In genomic region chr16:92801567-92801966, GRCm38 (mm10) we compare ENCODE assay signal across 1 mouse cellular context.
A peak's percentile ranks its signal among the peaks of the same experiment; 100 is the strongest.
TF ChIP-seq lines count a peak whose summit lies in the region.

No protein-coding gene starts in this region.

TF ChIP-seq in MEL, 35 proteins besides CTCF, POLR2A, EP300 and RAD21 (continued from another document):
- TF ChIP-seq GATA1 (IDR thresholded peaks at IDR 0.05; ENCODE audit: low read depth, low read length) (peak; percentile 95), SIN3A (IDR thresholded peaks at IDR 0.05; ENCODE audit: low read length) (peak; percentile 93), NRF1 (IDR thresholded peaks at IDR 0.05; ENCODE audit: insufficient read depth, low read depth, low read length, poor library complexity, severe bottlenecking) (no peak), TBP (IDR thresholded peaks at IDR 0.05; ENCODE audit: low read depth, low read length) (peak; percentile 46; the same call in 1 of the 2 replicates), MAX (IDR thresholded peaks at IDR 0.05; ENCODE audit: low read length) (no peak), TAL1 (IDR thresholded peaks at IDR 0.05; ENCODE audit: low read length) (peak; percentile 99), USF2 (IDR thresholded peaks at IDR 0.05; ENCODE audit: borderline replicate concordance in 1 of 2, insufficient read depth in 1 of 2, low read depth in 1 of 2, low read length in 2 of 2) (no peak), CHD1 (IDR thresholded peaks at IDR 0.05; ENCODE audit: low read depth, low read length) (no peak)
